Mouse (Mus musculus) skeletal muscle tissue, adult 2 months (tissue): ENCODE measurements around the gene Olfr619.

Experiments
- DNase-seq: peaks from one replicate; pipeline ENCODE4 v3.0.0-alpha.2; 2012; ENCODE audit warnings: low read depth, low spot score

Olfr619 gene

DNA sequence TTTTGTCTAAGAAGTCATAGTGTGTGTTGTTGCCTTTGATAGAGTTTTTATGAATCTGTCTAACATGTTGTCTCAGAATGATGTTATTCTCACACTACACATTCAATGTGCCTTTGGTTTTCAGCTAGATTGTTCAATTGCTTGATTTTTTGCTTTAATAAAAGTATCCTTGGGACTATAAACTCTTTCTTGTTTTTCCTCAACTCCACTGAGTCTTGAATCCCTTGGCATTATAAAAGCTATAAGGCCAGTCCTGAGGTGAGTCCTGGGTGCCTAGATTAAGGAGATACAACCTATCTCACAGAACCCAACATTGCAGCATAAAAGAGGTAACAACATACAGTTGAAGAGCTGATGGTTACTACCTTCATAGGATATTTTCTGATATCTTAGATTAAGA lies at the start of gene Olfr619:
Gene Olfr619, plus strand, starts transcription at position 301 of the 400 bp plus-strand sequence.
- DNase-seq: no peak

DNA sequence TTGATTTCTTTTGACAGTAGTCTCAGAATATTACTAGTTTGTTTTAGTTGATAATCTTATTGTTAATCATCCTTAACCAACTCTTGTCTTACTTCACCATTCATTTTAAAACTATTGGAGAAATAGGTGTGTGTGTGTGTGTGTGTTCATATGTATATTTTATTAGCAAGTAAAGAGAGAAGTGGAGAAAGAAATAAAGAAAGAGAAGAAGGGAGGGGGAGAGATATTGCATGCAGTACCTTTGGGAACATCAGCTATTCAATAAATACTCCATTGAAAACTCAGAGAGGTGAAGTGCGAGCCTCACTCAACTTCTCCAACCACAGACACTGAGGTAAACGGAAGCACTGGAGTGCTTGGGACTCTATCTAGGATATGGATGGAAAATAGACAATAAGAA lies 44.6 kb upstream of the Olfr619 start, which contains the start of gene Olfr615:
Gene Olfr615, plus strand, starts transcription at position 301 of the 400 bp plus-strand sequence.
- no peak for DNase-seq

DNA sequence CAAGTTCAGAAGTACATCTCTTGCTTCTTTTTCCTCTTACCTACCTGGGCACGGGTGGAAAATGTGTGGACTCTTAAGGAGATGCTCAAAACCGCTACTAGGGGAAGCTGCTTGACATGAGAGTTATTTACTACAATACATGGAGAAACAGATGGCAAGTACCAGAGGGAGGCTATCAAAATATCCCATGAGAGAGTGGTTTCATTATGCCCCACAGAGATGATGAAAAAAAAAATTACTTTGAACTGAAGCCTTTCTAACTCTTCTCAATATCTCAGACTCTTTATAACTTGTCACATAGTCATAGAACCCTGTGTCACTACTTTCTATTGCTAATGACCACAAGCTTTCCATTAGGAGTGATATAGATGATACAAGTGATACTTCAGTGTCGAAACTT lies 31.3 kb upstream of the Olfr619 start, which contains the start of gene Olfr616:
Gene Olfr616, minus strand, starts transcription at position 101 of the 400 bp plus-strand sequence.
- no peak for DNase-seq

DNA sequence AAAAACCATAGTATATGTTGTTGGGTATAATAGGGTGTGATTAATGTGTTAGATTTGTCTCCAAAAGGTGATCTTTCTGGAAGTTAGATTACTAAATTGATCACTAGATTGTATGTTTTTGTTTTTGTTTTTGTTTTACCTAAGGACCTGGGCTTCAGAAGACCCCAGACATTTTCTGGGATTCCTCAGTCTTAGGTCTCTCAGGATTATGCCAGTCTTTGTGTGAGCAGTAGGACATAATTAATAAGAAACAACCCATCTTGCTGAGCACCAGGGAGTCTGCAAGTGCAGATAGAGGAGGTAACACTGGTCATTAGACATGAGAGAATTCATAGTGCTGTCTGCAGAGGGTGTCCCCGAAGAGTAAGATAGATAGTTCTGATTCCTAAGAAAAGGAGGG lies 27.6 kb upstream of the Olfr619 start, which contains the start of gene Olfr617:
Gene Olfr617, plus strand, starts transcription at position 301 of the 400 bp plus-strand sequence.
- no peak for DNase-seq

DNA sequence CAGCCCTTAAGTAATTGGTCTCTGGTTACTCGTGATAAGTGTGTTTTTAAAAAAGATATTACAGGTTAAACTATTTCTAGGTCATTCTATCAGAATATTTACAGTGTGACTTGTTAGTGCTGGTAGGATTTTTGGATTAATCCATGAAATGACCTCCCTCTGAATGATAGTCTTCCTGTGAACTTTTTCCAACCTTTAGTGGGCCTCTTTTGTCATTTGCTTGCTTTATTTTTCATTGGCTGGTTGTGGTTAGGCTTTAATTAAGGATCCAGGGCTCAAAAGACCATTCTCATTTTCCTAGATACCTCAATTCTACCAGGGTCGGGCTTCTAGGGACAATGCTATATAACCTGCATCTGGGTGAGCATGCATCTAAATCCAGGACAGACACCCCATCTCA lies 10.6 kb upstream of the Olfr619 start, which contains the start of gene Olfr618:
Gene Olfr618, plus strand, starts transcription at position 301 of the 400 bp plus-strand sequence.
- DNase-seq: no peak

DNA sequence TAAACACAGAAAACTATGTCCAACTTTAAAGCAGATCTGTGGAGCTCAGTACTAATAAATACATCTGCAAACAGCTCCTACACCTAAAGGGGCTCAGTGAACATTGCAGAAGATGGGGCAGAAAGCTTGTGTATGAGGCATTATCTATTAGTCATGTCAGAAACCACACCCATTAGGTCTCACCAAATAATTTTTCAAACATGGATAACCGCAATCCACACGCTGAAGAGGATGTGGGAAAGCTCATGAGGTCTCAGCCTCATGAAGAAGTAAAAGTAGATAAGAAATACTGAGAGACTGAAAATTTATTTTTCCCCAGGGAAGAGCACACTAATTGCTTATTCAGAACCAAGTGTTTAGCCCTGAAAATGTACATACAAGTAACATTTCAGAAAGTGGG lies 7.0 kb downstream of the Olfr619 start:
- no peak for DNase-seq

DNA sequence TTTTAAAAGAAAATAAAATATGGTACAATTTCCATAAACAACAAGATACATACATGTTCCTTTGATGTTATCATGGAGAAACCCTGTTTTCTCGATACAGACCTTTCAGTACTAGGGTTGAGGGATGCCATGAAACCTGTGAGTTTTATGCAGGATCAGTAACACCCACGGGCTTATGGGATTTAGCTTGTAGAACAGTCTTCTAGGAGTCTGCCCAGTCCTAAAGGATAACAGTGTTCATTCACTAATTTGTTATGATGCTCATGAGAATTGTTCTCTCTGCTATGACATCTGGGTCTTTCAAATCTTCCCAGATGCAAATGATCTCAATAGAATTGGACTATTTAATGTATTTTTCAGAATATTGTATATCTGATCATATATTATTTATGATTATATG lies 12.1 kb downstream of the Olfr619 start, which contains the start of gene Olfr620:
Gene Olfr620, minus strand, starts transcription at position 101 of the 400 bp plus-strand sequence.
- DNase-seq: no peak

DNA sequence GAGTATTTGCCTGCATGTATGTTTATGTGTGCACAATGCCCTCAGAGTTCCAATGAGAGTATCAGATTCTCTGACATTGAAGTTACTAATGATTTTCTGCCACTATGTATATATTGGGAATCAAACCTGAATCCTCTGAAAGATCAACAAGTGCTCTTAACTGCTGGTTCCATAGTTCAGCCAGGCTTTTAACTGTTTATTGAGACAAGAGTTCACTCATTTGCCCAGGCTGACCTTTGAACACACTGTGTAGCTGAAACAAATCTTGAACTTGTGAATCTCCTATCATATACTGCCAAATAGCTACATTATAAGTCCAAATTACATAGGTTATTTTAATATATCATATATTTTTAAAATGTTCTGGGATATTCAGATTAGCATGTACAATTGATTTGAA lies 36.4 kb downstream of the Olfr619 start:
- DNase-seq: no peak

DNA sequence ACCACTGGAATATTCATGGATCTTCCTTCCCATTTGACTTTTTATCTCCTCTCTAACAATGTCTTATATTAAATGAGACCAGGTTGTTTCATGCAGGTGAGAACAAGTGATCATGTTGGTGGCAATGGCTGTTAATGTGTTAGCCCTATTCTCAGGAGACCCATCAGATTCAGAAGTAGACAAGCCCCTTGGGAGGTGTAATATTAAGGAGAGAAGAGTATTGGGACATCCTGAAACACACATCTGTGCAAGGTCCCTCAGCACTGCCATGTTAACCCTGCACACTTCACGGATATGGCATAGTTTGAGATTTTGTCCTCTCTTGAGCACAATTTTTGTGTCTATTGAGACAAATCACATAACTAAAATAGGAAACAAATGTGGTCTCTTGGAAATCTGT lies 42.2 kb downstream of the Olfr619 start, which contains the start of gene Olfr622:
Gene Olfr622, minus strand, starts transcription at position 101 of the 400 bp plus-strand sequence.
- no peak for DNase-seq

DNA sequence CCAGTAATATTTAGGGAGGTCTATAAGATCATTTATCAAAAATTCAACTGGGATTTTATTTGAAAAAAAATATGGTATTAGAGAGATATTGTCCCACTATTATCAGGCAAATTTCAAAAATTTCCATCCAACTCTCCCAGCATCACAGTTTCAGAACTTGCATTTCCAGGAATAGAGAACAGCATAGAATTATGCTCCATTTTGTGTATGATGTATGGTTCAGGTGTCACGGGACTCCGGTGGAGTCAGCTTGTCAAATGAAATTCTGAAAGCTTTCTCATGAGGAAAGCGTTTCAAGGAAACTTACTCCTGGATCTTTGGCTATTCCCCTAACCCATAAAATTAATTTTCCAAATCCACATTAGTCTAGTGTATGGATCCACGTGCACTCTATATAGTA lies 43.7 kb downstream of the Olfr619 start:
- DNase-seq: no peak
